Mouse (Mus musculus) forebrain, embryonic 10.5 days (tissue): ENCODE data around the gene Vash1. TPM values are rescaled to one million over a fixed set of nuclear protein-coding genes. Genes with fewer than 3 reads are reported as not detected.
A peak's percentile ranks its signal among the peaks of the same experiment; 100 is the strongest.

ENCODE experiments used
- DNase-seq: peaks from one replicate; pipeline ENCODE4 v3.0.0-alpha.2; 2017; ENCODE audit warnings: low spot score; ENCODE audit errors: extremely low spot score
- H3K27ac ChIP-seq: fragments of 300-500 bp; sonication (generic); 2 replicates; pipeline ENCODE4 v1.5.1; 2016; ENCODE audit warnings: mild to moderate bottlenecking
- H3K27me3 ChIP-seq: fragments of 300-500 bp; sonication (generic); 2 replicates; pipeline ENCODE4 v1.6.1; 2016; ENCODE audit warnings: mild to moderate bottlenecking; ENCODE audit not compliant: poor library complexity, severe bottlenecking
- H3K36me3 ChIP-seq: fragments of 300-500 bp; sonication (generic); replicated peaks from 2 replicates; pipeline ENCODE4 v1.6.1; 2016; ENCODE audit warnings: mild to moderate bottlenecking, moderate library complexity
- H3K4me1 ChIP-seq: fragments of 300-500 bp; sonication (generic); 2 replicates; pipeline ENCODE4 v1.6.1; 2016
- H3K4me3 ChIP-seq: fragments of 300-500 bp; sonication (generic); 2 replicates; pipeline ENCODE4 v1.5.1; 2016; ENCODE audit warnings: mild to moderate bottlenecking, moderate library complexity
- H3K9me3 ChIP-seq: fragments of 300-500 bp; sonication (generic); 2 replicates; pipeline ENCODE4 v1.6.1; 2016; ENCODE audit warnings: mild to moderate bottlenecking, moderate library complexity
- WGBS: fragments of 180-500 bp; shearing (Covaris S2); methylation state at CpG from one replicate; pipeline ENCODE4 v1.1.7; 2016; 5-methylcytosine and 5-hydroxymethylcytosine counted together
- polyA plus RNA-seq: library from polyadenylated mRNA; unstranded; fragments of >200 nt; fragmentation: Nextera tagmentation; extraction: Ambion mirVana; gene quantifications from 2 replicates; pipeline ENCODE4 v1.2.1, GENCODE M21; 2016

Gene Vash1
- polyA plus RNA-seq, 1 experiment from 2014 or later: 15.6 TPM

GRCm38 (mm10) chr12:86660466-86660865 lies 18.0 kb upstream of the Vash1 start:
- H3K27ac ChIP-seq: no peak overlapping the region
- no peak overlapping the region for H3K4me3 ChIP-seq
- H3K27me3 ChIP-seq: peaks cover 77% of the 10 kb centered on the region
- H3K36me3 ChIP-seq: no peaks in the 10 kb centered on the region
- 85% methylated on average over 2 of the region's 2 CpGs for WGBS
- peaks cover 16% of the 10 kb centered on the region for H3K4me1 ChIP-seq
- no peaks in the 10 kb centered on the region for H3K9me3 ChIP-seq
- no peak for DNase-seq

GRCm38 (mm10) chr12:86665656-86666055 lies 12.8 kb upstream of the Vash1 start:
- 72% methylated on average over 3 of the region's 3 CpGs for WGBS
- no peaks in the 10 kb centered on the region for H3K4me1 ChIP-seq
- H3K27me3 ChIP-seq: peaks cover 34% of the 10 kb centered on the region
- H3K9me3 ChIP-seq: no peaks in the 10 kb centered on the region
- H3K4me3 ChIP-seq: no peak overlapping the region
- H3K27ac ChIP-seq: no peak overlapping the region
- no peaks in the 10 kb centered on the region for H3K36me3 ChIP-seq
- no peak for DNase-seq

DNA sequence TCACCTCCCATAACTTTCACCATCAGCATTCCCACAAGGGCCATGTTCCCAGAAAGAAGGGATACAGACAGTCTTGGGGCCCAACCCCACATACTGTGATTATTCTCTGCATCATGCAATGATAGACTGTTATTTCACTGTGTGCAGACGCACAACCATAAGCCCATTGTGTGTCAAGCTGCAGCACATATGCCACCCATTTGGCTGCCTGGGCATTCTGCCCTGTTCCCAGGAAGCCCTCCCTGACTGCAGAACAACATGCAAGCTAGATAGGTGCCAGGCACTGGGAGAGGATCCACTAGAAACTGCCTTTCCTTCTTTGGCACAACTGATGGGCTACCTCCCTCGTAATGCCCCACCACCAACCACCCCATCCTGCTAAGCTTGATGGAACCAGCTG lies 10.1 kb upstream of the Vash1 start:
- Histone ChIP-seq H3K36me3 (no peaks in the 10 kb centered on the region), H3K27ac (no peak overlapping the region), H3K4me3 (no peak overlapping the region), H3K4me1 (no peaks in the 10 kb centered on the region), H3K9me3 (no peaks in the 10 kb centered on the region), H3K27me3 (peaks cover 7% of the 10 kb centered on the region; the same call in 1 of the 2 replicates)
- no peak for DNase-seq
- WGBS: 88% methylated on average over 2 of the region's 2 CpGs

DNA sequence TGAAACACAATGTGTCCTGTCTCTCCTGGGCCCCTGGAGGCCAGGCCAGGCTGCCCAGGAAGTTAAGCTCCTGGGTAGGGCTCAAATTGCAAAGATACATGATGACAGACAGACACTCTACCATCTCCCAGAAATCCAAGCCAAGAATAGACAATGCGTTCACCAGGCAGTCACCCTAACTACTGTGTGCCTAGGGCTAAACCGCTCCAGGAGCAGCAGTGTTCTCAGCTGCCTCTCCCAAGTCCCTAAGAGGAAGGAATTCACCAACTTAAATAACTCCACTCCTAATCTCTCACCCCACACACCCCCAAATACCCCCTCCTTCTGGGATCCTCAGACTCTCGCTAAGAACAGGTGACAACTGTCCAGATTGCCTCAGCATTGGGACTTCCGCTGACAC lies 6.4 kb upstream of the Vash1 start:
- H3K4me3 ChIP-seq: no peak overlapping the region
- DNase-seq: no peak
- WGBS: 79% methylated on average over 4 of the region's 4 CpGs
- H3K9me3 ChIP-seq: peaks cover 6% of the 10 kb centered on the region
- no peaks in the 10 kb centered on the region for H3K36me3 ChIP-seq
- H3K27ac ChIP-seq: no peak overlapping the region
- peaks cover 9% of the 10 kb centered on the region for H3K27me3 ChIP-seq
- H3K4me1 ChIP-seq: no peaks in the 10 kb centered on the region

GRCm38 (mm10) chr12:86672507-86672906 lies 6.0 kb upstream of the Vash1 start:
- H3K27ac ChIP-seq: no peak overlapping the region
- WGBS: 80% methylated on average over 5 of the region's 5 CpGs
- DNase-seq: no peak
- H3K9me3 ChIP-seq: peaks cover 6% of the 10 kb centered on the region
- no peak overlapping the region for H3K4me3 ChIP-seq
- H3K4me1 ChIP-seq: no peaks in the 10 kb centered on the region
- H3K36me3 ChIP-seq: no peaks in the 10 kb centered on the region
- peaks cover 13% of the 10 kb centered on the region for H3K27me3 ChIP-seq

DNA sequence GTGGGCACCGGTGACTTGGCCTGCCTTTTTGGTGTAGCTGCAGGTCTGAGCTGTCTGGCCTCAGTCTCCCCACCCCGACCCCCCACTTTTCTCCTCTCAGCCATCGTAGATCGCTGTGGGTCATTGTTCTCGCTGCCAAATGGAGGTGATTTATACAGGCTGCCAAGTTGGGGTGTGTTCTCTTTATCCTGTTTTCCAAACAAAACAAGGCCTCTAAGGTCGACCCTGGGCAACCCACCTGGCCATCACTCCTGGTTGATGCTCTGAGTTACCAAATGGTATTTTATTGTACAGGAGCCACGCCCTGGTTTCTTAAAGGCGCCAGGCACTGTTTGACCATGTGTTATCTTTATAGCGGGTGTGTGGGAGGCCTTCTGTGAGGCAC lies 1.0 kb downstream of the Vash1 start:
- Histone ChIP-seq H3K4me1 (peaks cover 53% of the 10 kb centered on the region), H3K27ac (peak overlapping the region; percentile 96), H3K36me3 (peaks cover 22% of the 10 kb centered on the region), H3K9me3 (peaks cover 2% of the 10 kb centered on the region; the same call in 1 of the 2 replicates), H3K4me3 (peak overlapping the region; percentile 88), H3K27me3 (peaks cover 20% of the 10 kb centered on the region)
- WGBS: 7% methylated on average over 9 of the region's 9 CpGs
- no peak for DNase-seq

DNA sequence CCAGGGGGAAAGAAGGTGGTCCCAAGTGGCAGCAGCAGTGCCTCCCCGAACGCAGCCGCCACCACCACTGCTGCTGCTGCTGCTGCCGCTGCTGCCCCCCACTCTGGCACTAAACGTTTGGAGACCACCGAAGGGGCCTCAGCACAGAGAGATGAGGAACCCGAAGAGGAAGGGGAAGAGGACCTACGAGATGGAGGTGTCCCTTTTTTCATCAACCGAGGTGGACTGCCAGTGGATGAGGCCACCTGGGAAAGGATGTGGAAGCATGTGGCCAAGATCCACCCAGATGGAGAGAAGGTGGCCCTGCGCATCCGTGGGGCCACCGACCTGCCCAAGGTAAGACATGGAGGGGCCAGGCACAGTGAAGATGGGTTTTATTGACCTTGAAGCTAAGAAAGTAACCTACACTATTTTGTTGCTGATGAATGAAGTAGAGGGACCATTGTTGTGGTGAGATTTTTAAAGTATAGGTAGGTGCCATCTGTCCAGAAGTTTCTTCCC lies 1.5 kb downstream of the Vash1 start:
- 42% methylated on average over 12 of the region's 12 CpGs for WGBS
- no peak for DNase-seq
- no peaks in the 10 kb centered on the region for H3K9me3 ChIP-seq
- peaks cover 54% of the 10 kb centered on the region for H3K4me1 ChIP-seq
- peak overlapping the region; percentile 96 for H3K27ac ChIP-seq
- H3K27me3 ChIP-seq: peaks cover 20% of the 10 kb centered on the region
- H3K4me3 ChIP-seq: peak overlapping the region; percentile 88
- H3K36me3 ChIP-seq: peaks cover 26% of the 10 kb centered on the region

- Histone ChIP-seq H3K9me3 (no peaks in the 10 kb centered on the region), H3K27ac (peak overlapping the region; percentile 96), H3K4me3 (peak overlapping the region; percentile 88), H3K36me3 (peaks cover 32% of the 10 kb centered on the region), H3K27me3 (peaks cover 20% of the 10 kb centered on the region), H3K4me1 (peaks cover 56% of the 10 kb centered on the region)
- 61% methylated on average over 11 of the region's 11 CpGs for WGBS
- DNase-seq: no peak
Measured at GRCm38 (mm10) chr12:86680591-86681193, 2.2 kb downstream of the Vash1 start.

GRCm38 (mm10) chr12:86681626-86682025 lies 3.1 kb downstream of the Vash1 start:
- H3K27me3 ChIP-seq: peaks cover 16% of the 10 kb centered on the region

DNA sequence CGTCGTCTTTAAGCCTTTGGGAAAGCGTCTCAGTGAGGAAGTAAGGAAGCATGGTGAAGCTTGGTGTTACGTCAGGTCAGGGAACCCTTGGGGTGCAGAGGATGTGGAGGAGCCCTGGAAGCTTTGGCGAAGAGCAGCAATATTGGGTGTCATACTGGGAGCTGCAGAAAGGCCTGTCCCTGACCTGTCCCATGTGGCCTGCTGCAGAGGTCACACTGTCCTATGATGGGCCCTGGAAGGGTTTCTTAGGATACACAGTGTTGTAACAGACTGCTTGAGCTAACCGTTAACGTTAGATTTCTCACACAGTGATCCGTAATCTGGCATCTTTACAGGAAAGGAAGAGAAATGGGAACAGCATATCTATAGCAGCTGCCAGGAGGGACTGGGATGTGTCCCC lies 3.7 kb downstream of the Vash1 start:
- no peak for DNase-seq
- H3K27me3 ChIP-seq: peaks cover 11% of the 10 kb centered on the region
- WGBS: 90% methylated on average over 8 of the region's 8 CpGs
- no peak overlapping the region for H3K27ac ChIP-seq
- no peaks in the 10 kb centered on the region for H3K9me3 ChIP-seq
- H3K4me1 ChIP-seq: peaks cover 60% of the 10 kb centered on the region
- peaks cover 47% of the 10 kb centered on the region for H3K36me3 ChIP-seq
- no peak overlapping the region for H3K4me3 ChIP-seq

More at GRCm38 (mm10) chr12:86681626-86682025, 3.1 kb downstream of the Vash1 start:
- DNase-seq: no peak
- peaks cover 42% of the 10 kb centered on the region for H3K36me3 ChIP-seq
- peaks cover 59% of the 10 kb centered on the region for H3K4me1 ChIP-seq
- no peaks in the 10 kb centered on the region for H3K9me3 ChIP-seq
- no peak overlapping the region for H3K4me3 ChIP-seq
- WGBS: 91% methylated on average over 9 of the region's 9 CpGs
- H3K27ac ChIP-seq: no peak overlapping the region

GRCm38 (mm10) chr12:86683698-86684097 lies 5.2 kb downstream of the Vash1 start:
- WGBS: 84% methylated on average over 7 of the region's 7 CpGs
- H3K4me3 ChIP-seq: no peak overlapping the region
- peaks cover 62% of the 10 kb centered on the region for H3K4me1 ChIP-seq
- DNase-seq: no peak
- H3K27ac ChIP-seq: 0 out of 2 replicates have a peak overlapping the region, but pooled peaks have one; percentile 6
- H3K27me3 ChIP-seq: no peaks in the 10 kb centered on the region
- peaks cover 62% of the 10 kb centered on the region for H3K36me3 ChIP-seq
- H3K9me3 ChIP-seq: no peaks in the 10 kb centered on the region

GRCm38 (mm10) chr12:86685275-86685674 lies 6.8 kb downstream of the Vash1 start:
- peaks cover 48% of the 10 kb centered on the region for H3K4me1 ChIP-seq
- H3K36me3 ChIP-seq: peaks cover 77% of the 10 kb centered on the region
- H3K4me3 ChIP-seq: no peak overlapping the region
- DNase-seq: no peak
- no peak overlapping the region for H3K27ac ChIP-seq
- no peaks in the 10 kb centered on the region for H3K27me3 ChIP-seq
- H3K9me3 ChIP-seq: no peaks in the 10 kb centered on the region
- 78% methylated on average over 9 of the region's 9 CpGs for WGBS

DNA sequence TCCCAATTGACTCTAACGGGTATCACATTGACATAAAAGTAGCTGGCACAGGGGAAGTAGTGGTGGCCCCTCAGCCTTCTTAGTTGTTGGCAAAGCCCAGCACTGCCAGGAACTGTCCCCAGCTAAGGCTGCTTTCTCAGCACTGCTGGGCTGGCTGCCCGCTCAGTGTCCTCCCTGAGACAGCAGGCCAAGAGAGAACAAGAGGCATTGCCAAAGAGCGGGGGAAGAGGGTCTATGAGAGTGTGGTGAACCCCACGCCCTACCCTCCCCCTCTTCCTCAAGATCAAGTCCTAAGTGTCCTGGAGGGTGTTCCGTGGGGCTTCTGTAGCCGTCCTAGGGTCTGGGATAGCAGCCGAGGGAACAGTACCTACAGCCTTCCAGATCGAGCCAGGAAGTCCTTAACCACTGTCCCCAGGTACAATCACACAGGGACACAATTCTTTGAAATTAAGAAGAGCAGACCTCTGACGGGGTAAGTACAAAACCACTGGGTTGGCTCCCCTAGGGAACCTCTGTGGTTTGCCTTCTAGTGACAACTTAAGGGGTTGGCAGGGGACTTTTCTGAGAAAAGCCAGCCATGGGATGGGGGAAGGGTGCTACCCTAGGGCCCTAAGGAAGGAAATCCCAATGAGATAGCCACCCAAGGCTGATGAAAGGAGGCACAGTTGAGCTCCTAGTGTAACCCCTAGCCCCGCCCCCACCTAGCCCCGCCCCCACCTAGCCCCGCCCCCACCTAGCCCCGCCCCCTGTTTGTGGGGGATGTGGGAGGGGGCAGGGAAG lies 8.2 kb downstream of the Vash1 start:
- peaks cover 90% of the 10 kb centered on the region for H3K36me3 ChIP-seq
- no peaks in the 10 kb centered on the region for H3K9me3 ChIP-seq
- 60% methylated on average over 13 of the region's 13 CpGs for WGBS
- no peak overlapping the region for H3K4me3 ChIP-seq
- no peaks in the 10 kb centered on the region for H3K27me3 ChIP-seq
- H3K27ac ChIP-seq: peak overlapping the region; percentile 9; the same call in 1 of the 2 replicates
- H3K4me1 ChIP-seq: peaks cover 45% of the 10 kb centered on the region
- no peak for DNase-seq
